Mouse (Mus musculus): Measurements from ENCODE around the gene Chad. TPM values are rescaled to one million over a fixed set of nuclear protein-coding genes. Genes with fewer than 3 reads are reported as not detected.

Gene Chad
- polyA plus RNA-seq, 1 experiment from 2014 or later: 16.1 TPM

DNA sequence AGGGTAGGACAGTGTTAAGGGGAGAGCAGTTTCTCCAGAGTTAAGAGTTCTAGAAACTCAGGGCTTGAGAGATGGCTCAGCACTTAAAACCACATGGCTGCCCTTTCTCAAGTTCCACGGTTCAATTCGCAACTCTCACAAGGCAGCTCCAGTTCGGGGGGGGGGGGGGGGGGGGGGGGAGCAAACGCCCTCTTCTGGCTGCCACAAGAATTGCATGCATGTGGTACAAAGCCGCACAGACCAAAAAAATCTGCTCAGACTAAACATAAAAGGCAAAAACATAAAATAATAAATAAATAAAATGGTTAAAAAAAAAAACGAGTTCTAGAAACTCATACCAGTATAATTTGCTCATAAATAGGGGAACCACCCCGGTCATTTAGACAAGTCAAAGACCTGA is 9.7 kb downstream of the Chad start:
- H3K9me3 ChIP-seq (replicated peaks; ENCODE audit: control insufficient read depth, low read length): no peaks in the 10 kb centered on the region
- H3K27ac ChIP-seq (ENCODE audit: low read length): no peak overlapping the region
- 23% methylated on average over 6 of the region's 7 CpGs for WGBS
- H3K4me3 ChIP-seq (replicated peaks; ENCODE audit: low read length): no peak overlapping the region
- no peak overlapping the region for H3K9ac ChIP-seq (ENCODE audit: low read length)
- no peak for ATAC-seq (ENCODE audit: insufficient read depth, low FRiP score)
- no peaks in the 10 kb centered on the region for H3K36me3 ChIP-seq (ENCODE audit: control insufficient read depth, insufficient read depth, low read length)
- no peaks in the 10 kb centered on the region for H3K4me1 ChIP-seq (ENCODE audit: control insufficient read depth, insufficient read depth, low read length)
- no peaks in the 10 kb centered on the region for H3K27me3 ChIP-seq (ENCODE audit: control insufficient read depth, insufficient read depth, low read length)
- H3K4me2 ChIP-seq (ENCODE audit: low read depth, low read length): no peak overlapping the region

DNA sequence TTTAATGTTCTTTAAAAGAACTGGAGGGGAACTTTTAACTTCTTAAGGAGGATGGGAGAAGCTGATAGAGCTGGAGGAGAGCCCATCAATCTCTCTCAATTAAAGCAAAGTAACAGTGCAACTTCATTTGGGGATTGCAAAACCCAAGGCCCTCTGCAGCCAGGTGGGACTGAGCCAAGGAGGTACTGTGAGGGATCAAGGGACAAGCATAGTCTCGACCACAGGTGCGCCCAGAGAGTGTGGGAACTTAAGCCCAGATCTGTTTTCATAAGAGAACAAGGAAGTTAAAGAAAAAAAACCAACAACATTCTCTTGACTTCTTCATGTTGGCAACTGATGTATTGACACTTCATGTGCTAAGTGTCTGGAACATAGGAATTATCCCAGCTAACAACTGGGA is 10.2 kb downstream of the Chad start:
- no peak overlapping the region for H3K27ac ChIP-seq (ENCODE audit: low read length)
- no peaks in the 10 kb centered on the region for H3K27me3 ChIP-seq (ENCODE audit: control insufficient read depth, insufficient read depth, low read length)
- no peak for ATAC-seq (ENCODE audit: insufficient read depth, low FRiP score)
- H3K4me2 ChIP-seq (ENCODE audit: low read depth, low read length): no peak overlapping the region
- H3K4me1 ChIP-seq (ENCODE audit: control insufficient read depth, insufficient read depth, low read length): no peaks in the 10 kb centered on the region
- H3K36me3 ChIP-seq (ENCODE audit: control insufficient read depth, insufficient read depth, low read length): no peaks in the 10 kb centered on the region
- H3K9ac ChIP-seq (ENCODE audit: low read length): no peak overlapping the region
- 61% methylated on average over 2 of the region's 2 CpGs for WGBS
- no peak overlapping the region for H3K4me3 ChIP-seq (replicated peaks; ENCODE audit: low read length)
- H3K9me3 ChIP-seq (replicated peaks; ENCODE audit: control insufficient read depth, low read length): no peaks in the 10 kb centered on the region

- no peaks in the 10 kb centered on the region for H3K9me3 ChIP-seq (replicated peaks; ENCODE audit: control insufficient read depth, low read length)
- no peaks in the 10 kb centered on the region for H3K27me3 ChIP-seq (ENCODE audit: control insufficient read depth, insufficient read depth, low read length)
- no peaks in the 10 kb centered on the region for H3K4me1 ChIP-seq (ENCODE audit: control insufficient read depth, insufficient read depth, low read length)
- no peak overlapping the region for H3K4me3 ChIP-seq (replicated peaks; ENCODE audit: low read length)
- no peaks in the 10 kb centered on the region for H3K36me3 ChIP-seq (ENCODE audit: control insufficient read depth, insufficient read depth, low read length)
- no peak overlapping the region for H3K4me2 ChIP-seq (ENCODE audit: low read depth, low read length)
- 91% methylated on average over 9 of the region's 9 CpGs for WGBS
- no peak overlapping the region for H3K9ac ChIP-seq (ENCODE audit: low read length)
- ATAC-seq (ENCODE audit: insufficient read depth, low FRiP score): no peak
- no peak overlapping the region for H3K27ac ChIP-seq (ENCODE audit: low read length)
Measured at GRCm38 (mm10) chr11:94576361-94576760, 11.5 kb downstream of the Chad start.

GRCm38 (mm10) chr11:94580111-94580740 is 15.4 kb downstream of the Chad start:
- Histone ChIP-seq H3K4me3 (replicated peaks; ENCODE audit: low read length) (no peak overlapping the region), H3K27ac (ENCODE audit: low read length) (no peak overlapping the region), H3K9ac (ENCODE audit: low read length) (no peak overlapping the region), H3K36me3 (ENCODE audit: control insufficient read depth, insufficient read depth, low read length) (no peaks in the 10 kb centered on the region), H3K4me2 (ENCODE audit: low read depth, low read length) (no peak overlapping the region), H3K9me3 (replicated peaks; ENCODE audit: control insufficient read depth, low read length) (no peaks in the 10 kb centered on the region), H3K27me3 (ENCODE audit: control insufficient read depth, insufficient read depth, low read length) (no peaks in the 10 kb centered on the region), H3K4me1 (ENCODE audit: control insufficient read depth, insufficient read depth, low read length) (no peaks in the 10 kb centered on the region)
- 77% methylated on average over 5 of the region's 5 CpGs for WGBS
- no peak for ATAC-seq (ENCODE audit: insufficient read depth, low FRiP score)

GRCm38 (mm10) chr11:94585091-94585490 is 20.2 kb downstream of the Chad start:
- H3K9ac ChIP-seq (ENCODE audit: low read length): no peak overlapping the region
- no peaks in the 10 kb centered on the region for H3K9me3 ChIP-seq (replicated peaks; ENCODE audit: control insufficient read depth, low read length)
- H3K27ac ChIP-seq (ENCODE audit: low read length): no peak overlapping the region
- no peak overlapping the region for H3K4me2 ChIP-seq (ENCODE audit: low read depth, low read length)
- H3K4me3 ChIP-seq (replicated peaks; ENCODE audit: low read length): no peak overlapping the region
- 93% methylated on average over 9 of the region's 9 CpGs for WGBS
- no peak for ATAC-seq (ENCODE audit: insufficient read depth, low FRiP score)
- H3K36me3 ChIP-seq (ENCODE audit: control insufficient read depth, insufficient read depth, low read length): no peaks in the 10 kb centered on the region
- no peaks in the 10 kb centered on the region for H3K27me3 ChIP-seq (ENCODE audit: control insufficient read depth, insufficient read depth, low read length)
- H3K4me1 ChIP-seq (ENCODE audit: control insufficient read depth, insufficient read depth, low read length): no peaks in the 10 kb centered on the region

GRCm38 (mm10) chr11:94587511-94587910 is 22.7 kb downstream of the Chad start:
- Histone ChIP-seq H3K27ac (ENCODE audit: low read length) (no peak overlapping the region), H3K27me3 (ENCODE audit: control insufficient read depth, insufficient read depth, low read length) (no peaks in the 10 kb centered on the region), H3K4me2 (ENCODE audit: low read depth, low read length) (no peak overlapping the region), H3K4me1 (ENCODE audit: control insufficient read depth, insufficient read depth, low read length) (peaks cover 7% of the 10 kb centered on the region), H3K9me3 (replicated peaks; ENCODE audit: control insufficient read depth, low read length) (no peaks in the 10 kb centered on the region), H3K4me3 (replicated peaks; ENCODE audit: low read length) (no peak overlapping the region), H3K36me3 (ENCODE audit: control insufficient read depth, insufficient read depth, low read length) (no peaks in the 10 kb centered on the region), H3K9ac (ENCODE audit: low read length) (no peak overlapping the region)
- ATAC-seq (ENCODE audit: insufficient read depth, low FRiP score): no peak
- WGBS: 80% methylated on average over 6 of the region's 6 CpGs

DNA sequence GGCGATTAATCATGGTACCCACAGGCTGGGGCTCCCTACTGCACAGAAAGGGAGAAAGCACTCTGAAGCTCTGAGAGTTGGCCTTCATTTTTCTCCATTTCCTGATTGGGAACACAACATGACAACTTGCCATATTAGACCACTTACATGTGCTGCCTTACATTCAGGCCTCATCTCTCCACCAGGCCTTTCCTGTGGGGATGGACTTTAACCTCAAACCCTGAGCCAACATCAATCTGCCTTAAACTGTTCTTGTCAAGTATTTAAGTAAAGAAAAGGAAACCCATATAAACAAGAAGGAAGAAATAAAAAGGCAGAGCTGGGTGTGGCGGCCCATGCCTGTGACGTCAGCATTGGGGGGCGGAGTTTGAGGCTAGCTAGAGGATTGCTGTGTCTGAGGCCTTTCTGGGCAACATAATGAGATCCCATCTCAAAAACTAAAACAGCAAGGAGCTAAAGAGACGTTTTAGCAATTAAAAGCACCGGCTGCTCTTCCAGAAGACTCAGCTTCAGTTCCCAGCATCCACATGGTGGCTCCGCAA is 31.5 kb downstream of the Chad start:
- peaks cover under 1% of the 10 kb centered on the region; the same call in 1 of the 2 replicates for H3K4me1 ChIP-seq (ENCODE audit: control insufficient read depth, insufficient read depth, low read length)
- no peak overlapping the region for H3K27ac ChIP-seq (ENCODE audit: low read length)
- no peaks in the 10 kb centered on the region for H3K36me3 ChIP-seq (ENCODE audit: control insufficient read depth, insufficient read depth, low read length)
- no peak overlapping the region for H3K4me3 ChIP-seq (replicated peaks; ENCODE audit: low read length)
- WGBS: 63% methylated on average over 7 of the region's 7 CpGs
- 0 out of 2 replicates have a peak, but pooled peaks have one; percentile 25 for ATAC-seq (ENCODE audit: insufficient read depth, low FRiP score)
- no peaks in the 10 kb centered on the region for H3K27me3 ChIP-seq (ENCODE audit: control insufficient read depth, insufficient read depth, low read length)
- H3K9me3 ChIP-seq (replicated peaks; ENCODE audit: control insufficient read depth, low read length): no peaks in the 10 kb centered on the region
- no peak overlapping the region for H3K9ac ChIP-seq (ENCODE audit: low read length)
- no peak overlapping the region for H3K4me2 ChIP-seq (ENCODE audit: low read depth, low read length)

DNA sequence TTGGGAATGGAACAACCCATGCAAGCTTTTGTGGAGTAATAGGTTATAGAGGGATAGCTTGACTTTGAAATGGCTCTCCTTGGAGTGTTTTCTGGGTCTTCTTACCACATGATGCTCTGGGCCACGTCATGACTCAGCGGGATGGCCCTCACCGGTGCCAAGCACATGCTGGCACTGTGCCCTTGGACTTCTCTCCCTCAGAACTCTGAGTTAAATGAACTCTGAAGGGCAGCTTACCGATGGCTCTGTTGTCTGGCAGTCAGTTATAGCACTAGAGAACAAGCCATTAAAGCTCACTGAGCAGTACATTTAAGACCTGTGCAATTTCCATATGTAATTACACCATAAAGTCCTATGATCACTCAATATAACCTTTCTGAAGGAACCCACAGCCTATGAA is 32.5 kb downstream of the Chad start:
- no peak for ATAC-seq (ENCODE audit: insufficient read depth, low FRiP score)
- H3K9ac ChIP-seq (ENCODE audit: low read length): no peak overlapping the region

DNA sequence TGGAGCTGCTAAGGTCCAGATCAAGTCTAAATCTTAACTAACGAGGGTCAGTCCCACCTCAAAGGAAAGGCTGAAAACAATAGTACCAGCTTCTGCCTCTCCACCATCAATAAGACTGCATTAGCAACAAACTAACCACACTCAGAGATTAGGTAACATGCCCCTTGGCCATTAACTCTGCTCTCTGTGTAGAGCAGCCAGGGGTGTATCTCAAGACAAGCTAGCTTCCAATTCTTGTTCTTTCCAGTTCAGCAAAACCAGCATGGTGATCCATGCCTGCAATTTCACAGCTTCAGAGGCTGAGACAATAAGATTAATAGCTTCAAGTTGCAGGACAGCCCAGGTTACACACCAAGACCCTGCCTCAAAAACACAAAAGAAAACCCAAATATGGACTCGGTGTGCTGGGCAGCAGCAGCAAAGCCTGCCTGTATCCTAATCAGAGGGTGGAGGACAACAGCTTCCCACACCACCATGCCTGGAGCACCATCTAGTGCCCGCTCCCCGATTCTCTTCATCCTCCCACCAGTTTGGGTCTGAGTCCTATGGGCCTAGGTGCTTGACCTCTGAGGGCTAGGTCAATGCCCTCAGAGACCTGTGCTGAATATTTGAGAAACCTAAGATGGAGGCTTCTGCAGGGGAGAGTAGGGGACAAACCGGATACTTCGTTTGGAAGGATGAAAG is 33.7 kb downstream of the Chad start:
- Histone ChIP-seq H3K9me3 (replicated peaks; ENCODE audit: control insufficient read depth, low read length) (no peaks in the 10 kb centered on the region), H3K4me2 (ENCODE audit: low read depth, low read length) (no peak overlapping the region), H3K9ac (ENCODE audit: low read length) (no peak overlapping the region), H3K36me3 (ENCODE audit: control insufficient read depth, insufficient read depth, low read length) (no peaks in the 10 kb centered on the region), H3K27me3 (ENCODE audit: control insufficient read depth, insufficient read depth, low read length) (no peaks in the 10 kb centered on the region), H3K4me3 (replicated peaks; ENCODE audit: low read length) (no peak overlapping the region), H3K4me1 (ENCODE audit: control insufficient read depth, insufficient read depth, low read length) (peaks cover 6% of the 10 kb centered on the region), H3K27ac (ENCODE audit: low read length) (no peak overlapping the region)
- 65% methylated on average over 6 of the region's 6 CpGs for WGBS
- no peak for ATAC-seq (ENCODE audit: insufficient read depth, low FRiP score)

More for the DNA sequence above, 32.5 kb downstream of the Chad start:
- Histone ChIP-seq H3K4me2 (ENCODE audit: low read depth, low read length) (no peak overlapping the region), H3K4me1 (ENCODE audit: control insufficient read depth, insufficient read depth, low read length) (peaks cover 5% of the 10 kb centered on the region), H3K27ac (ENCODE audit: low read length) (no peak overlapping the region), H3K4me3 (replicated peaks; ENCODE audit: low read length) (no peak overlapping the region), H3K9me3 (replicated peaks; ENCODE audit: control insufficient read depth, low read length) (no peaks in the 10 kb centered on the region), H3K27me3 (ENCODE audit: control insufficient read depth, insufficient read depth, low read length) (no peaks in the 10 kb centered on the region), H3K36me3 (ENCODE audit: control insufficient read depth, insufficient read depth, low read length) (no peaks in the 10 kb centered on the region)
- WGBS: 80% methylated on average over 4 of the region's 4 CpGs

All from stomach, embryonic 16.5 days (tissue).